Mouse (Mus musculus): ENCODE data around the gene Mrps6.

The Mrps6 gene

DNA sequence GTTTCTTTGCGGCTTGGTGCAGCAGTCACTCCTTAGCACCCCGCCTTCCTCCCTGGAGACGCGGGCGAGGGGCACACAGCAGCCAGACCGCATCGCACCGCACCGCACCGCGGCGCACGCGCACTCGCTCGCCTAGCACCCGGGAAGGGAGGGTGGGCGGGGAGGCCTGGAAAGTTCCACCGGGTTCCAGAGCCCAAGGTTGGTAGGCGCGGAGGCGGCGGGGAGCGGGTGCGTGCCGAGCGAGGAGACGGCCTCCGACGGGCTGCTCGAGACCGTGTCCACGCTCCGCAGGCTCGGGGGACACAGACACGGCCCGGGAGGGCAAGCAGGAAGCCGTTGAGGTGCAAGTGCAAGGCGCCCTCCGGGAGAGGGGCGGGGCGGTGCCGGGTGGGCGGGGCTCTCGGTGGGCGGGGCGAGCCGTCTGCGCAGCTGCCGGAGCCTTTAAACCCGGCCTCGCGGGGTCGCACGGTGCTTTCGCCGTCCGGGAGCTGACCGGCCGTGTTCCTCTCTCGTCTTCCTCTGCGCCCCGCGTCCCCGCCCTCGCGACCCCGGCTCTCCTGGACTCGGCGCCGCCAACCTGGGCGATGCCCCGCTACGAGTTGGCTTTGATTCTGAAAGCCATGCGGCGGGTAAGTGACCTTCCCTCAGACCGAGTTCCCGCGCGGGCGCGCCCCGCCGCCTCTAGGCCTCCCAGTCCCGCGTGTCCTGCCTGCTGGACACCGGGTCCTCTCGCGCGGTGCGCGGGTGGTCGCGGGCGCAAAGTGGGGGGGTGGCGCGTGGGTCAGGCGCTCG lies at the start of gene Mrps6, which contains the start of the genes Gm49711 and Slc5a3:
Mrps6 (plus strand) TSS at position 419 of the 792 bp plus-strand sequence.
Gm49711 (plus strand) TSS at position 465 of the 792 bp plus-strand sequence.
Slc5a3 (plus strand) TSS at position 471 of the 792 bp plus-strand sequence.
- DNase-seq (ENCODE audit: low read depth, low spot score) = peak; percentile 92

GRCm38 (mm10) chr16:92009586-92009985 lies 48.5 kb upstream of the Mrps6 start:
- no peak for DNase-seq (ENCODE audit: low read depth, low spot score)

- no peak for DNase-seq (ENCODE audit: low read depth, low spot score)
Observed at GRCm38 (mm10) chr16:92016792-92017191, 41.3 kb upstream of the Mrps6 start.

DNA sequence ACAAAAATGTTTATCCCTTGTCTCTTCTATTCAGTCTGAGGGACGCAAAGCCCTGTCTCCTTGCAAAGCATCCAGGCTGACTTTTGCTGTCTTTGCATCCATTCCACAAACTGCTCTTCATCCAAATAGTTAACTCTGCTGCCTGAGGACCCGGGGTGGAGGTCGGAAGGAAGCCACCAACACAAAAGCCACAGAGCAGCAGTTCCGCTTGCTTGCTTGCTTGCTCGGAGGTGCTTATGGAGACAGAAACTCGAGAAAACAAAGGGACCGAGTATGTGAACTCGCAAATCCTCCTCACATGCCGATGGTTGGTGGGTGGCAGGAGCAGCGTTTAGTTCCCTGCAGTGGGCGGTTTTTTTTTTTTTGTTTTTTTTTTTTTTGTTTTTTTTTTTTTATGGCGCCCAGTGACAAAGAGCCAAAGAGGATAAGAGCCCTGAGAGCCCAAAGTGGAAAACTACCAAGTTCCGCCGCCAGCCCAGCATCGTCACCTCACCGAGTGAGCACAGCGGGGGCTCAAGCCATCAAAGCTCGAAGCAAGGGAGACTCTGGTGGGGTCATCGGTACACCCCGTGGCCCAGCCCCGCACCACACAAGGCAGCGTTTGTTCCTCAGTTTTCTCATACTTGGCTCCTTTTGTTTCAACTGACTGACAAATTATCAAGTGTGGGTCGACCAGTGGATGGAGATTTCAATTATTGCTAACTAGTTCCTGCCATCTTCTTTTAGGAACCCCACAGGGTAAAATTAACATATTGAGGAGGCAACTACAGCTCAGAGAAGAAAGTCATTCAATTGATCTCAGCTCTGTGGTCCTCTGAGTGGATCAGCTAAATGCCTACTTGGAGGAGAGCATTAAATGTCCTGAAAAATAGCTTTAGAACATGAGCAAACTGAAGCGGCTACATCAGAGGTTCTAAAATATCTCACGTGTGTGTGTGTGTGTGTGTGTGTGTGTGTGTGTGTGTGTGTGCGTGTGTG lies 38.6 kb upstream of the Mrps6 start:
- DNase-seq (ENCODE audit: low read depth, low spot score) = peak; percentile 67

- DNase-seq (ENCODE audit: low read depth, low spot score) = no peak
Observed at GRCm38 (mm10) chr16:92021656-92022400, 36.2 kb upstream of the Mrps6 start.

DNA sequence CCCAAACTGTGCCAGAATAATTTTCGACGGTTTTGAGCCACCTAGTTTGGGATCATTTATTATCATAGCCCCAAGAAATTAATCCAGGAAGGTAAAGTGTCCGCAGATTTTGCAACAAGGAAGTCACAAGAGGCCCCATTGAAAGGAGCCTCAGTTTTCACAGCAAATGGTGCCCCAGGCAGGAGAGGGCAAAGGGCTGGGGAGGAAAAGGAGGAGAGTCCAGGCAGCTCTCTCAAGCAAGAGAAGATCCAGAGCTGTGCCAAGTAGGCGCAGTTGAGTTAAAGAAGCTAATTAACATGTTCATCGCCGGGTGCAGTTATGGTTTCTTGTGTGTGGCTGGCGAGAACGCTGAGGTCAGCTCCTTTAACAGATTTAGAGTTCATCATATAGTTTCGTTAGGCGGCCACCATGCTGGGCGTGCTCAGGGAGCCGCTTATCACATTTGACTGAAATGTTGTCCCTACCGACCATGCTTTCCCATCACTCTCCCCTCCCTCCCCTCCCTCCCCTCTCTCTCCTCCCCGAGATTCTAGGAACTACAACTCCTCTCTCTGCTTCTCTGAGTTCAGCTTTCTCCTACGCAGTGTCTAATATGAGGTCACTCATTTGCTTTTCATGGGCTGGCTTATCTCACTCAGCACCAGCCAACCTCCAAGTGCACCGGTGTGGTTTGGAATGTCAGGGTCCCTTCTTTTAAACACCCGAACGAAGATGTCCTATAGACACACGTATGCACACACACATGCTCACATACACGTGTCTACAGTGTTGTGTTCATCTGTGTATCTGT lies 35.4 kb upstream of the Mrps6 start:
- DNase-seq (ENCODE audit: low read depth, low spot score) = no peak

DNA sequence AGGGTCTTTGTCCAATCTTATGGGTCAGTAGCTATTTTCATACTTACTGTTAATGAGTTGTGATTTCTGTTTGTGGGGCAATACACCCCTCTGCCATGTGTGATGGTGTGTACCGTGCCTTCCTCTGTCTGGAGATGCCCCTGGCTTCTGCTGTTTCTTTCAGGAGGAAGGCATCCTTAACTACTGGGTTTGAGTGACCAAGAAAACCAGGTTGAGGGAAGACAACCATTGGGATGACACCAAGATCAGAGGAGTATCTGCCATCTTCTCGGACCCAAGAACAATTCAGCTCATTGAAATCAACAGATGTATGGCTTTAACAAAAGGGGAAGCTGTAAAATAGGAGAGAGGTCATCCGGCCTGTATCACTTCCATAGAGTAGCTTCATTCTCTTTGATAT lies 24.8 kb upstream of the Mrps6 start:
- no peak for DNase-seq (ENCODE audit: low read depth, low spot score)

DNA sequence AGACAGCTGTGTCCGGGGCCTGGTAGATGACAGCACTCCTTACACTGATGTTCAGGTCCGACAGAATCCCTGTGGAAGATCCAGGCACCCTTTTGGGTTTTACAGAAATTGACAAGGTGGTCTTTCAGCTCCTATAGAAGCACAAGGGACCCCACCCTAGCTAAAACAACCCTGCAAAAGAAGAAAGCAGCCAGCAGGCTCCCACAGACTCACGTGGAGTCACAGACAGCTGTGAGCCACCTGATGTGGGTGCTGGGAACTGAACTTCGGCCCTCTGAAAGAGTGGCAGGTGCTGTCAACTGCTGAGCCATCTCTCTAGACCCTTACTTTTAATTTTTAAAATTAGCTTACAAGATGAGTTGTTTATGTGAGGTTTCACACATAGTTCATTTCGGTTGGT lies 23.4 kb upstream of the Mrps6 start:
- no peak for DNase-seq (ENCODE audit: low read depth, low spot score)

GRCm38 (mm10) chr16:92036701-92037100 lies 21.4 kb upstream of the Mrps6 start:
- no peak for DNase-seq (ENCODE audit: low read depth, low spot score)

GRCm38 (mm10) chr16:92037891-92038607 lies 20.0 kb upstream of the Mrps6 start:
- no peak for DNase-seq (ENCODE audit: low read depth, low spot score)

GRCm38 (mm10) chr16:92039421-92039820 lies 18.6 kb upstream of the Mrps6 start:
- DNase-seq (ENCODE audit: low read depth, low spot score) = no peak

DNA sequence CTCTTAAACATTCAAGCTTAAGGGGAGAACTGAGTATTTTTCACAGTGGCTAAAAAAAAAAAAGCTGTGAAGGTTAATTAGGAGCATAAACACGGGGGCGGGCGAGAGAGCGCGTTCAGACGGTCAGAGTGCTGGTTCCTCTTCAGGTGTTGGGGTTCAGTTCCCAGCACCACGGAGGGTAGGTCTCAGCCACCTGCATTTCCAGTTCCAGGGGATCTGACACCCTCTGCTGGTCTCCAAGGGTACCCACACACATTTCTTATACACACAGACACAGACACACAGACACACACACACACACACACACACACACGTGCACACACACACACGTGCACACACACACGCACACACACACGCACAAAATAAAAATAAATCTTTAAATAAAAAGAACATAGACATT lies 18.1 kb upstream of the Mrps6 start:
- DNase-seq (ENCODE audit: low read depth, low spot score) = no peak

DNA sequence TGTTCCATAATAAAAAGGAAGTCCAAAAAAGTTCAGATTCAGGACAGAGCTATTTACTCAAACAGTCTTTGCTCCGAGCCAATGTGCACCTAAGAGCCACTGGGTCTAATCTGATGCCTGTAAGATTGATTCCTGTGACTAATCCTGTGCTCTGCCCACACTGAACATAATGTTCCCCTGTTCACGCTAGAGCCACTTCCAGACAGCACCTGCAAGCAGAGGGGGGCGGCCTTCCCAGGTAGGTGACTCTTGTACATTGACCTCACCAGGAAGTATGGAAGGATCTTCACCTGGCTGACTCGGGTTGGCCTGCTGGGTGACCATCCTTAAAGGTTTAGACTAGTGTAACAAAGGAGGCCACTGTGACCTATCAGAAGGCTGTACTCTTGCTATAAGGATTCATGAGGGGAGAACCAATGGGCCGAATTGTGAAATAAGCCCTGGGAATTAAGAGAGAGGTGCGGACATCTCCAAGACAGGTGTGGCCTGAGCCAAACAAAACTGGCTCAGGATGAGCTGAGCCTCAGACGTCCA lies 6.2 kb upstream of the Mrps6 start:
- DNase-seq (ENCODE audit: low read depth, low spot score) = no peak

DNA sequence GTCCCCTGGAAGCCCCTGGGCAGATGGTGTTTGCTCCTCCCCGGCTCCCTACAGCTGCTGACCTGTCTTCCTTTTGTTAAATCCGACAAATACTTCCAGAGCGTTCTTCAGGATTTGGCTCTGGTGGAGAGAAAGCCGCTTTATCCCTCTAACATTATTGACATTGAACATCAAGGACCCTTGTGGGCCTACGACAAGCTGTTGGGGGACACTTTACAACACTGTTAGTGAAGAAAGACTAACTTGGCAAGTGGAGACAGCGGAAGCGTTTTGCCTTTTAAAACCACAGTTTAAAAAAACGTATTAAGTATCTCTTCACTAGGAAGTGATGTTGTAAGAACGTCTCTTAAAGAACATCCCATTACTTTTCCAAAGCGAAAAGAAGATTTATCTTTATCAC lies 5.5 kb upstream of the Mrps6 start:
- DNase-seq (ENCODE audit: low read depth, low spot score) = no peak

- DNase-seq (ENCODE audit: low read depth, low spot score) = no peak
Observed at GRCm38 (mm10) chr16:92056711-92057110, 1.4 kb upstream of the Mrps6 start.

DNA sequence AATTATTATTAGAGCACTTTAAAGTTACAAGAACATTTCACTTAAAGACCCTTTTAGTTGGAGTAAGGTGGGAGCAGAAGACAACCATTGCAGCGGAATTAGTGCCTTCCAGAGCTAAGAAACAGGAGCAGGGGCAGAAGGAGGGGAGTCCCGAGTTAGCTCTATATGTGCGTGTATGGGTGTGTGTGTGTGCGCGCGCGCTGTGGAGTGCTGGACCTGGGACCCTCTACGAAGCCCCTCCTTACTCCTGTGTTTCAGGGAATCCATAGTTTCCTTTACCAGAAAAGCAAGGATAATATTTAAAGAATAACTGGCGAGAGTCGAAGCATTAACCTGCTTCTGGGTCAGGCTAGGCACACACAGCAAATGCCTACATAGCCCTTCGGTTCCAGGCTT lies 616 bp upstream of the Mrps6 start:
- no peak for DNase-seq (ENCODE audit: low read depth, low spot score)

- peak; percentile 21 for DNase-seq (ENCODE audit: low read depth, low spot score)
Observed at GRCm38 (mm10) chr16:92058644-92059620, 862 bp downstream of the Mrps6 start.

DNA sequence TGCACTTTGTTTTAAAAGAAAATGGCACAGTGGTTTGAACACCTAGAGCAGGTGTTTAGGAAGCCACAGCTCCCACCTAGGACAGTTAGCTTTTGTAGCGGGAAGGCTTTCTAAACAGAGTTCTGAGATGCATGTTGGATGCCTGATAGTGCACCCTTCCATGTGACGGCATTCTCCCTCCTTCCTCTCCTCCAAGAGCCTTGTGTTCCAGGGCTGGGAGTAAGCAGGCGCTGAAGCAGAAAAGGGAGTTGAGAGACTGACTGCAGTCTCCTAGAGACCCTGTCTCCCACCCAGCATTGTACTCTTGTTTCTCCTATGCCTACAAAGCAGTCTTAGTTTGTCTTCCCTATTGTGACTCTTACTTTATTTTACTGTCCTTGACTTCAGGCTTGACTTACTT lies 2.1 kb downstream of the Mrps6 start:
- DNase-seq (ENCODE audit: low read depth, low spot score) = peak; percentile 21

DNA sequence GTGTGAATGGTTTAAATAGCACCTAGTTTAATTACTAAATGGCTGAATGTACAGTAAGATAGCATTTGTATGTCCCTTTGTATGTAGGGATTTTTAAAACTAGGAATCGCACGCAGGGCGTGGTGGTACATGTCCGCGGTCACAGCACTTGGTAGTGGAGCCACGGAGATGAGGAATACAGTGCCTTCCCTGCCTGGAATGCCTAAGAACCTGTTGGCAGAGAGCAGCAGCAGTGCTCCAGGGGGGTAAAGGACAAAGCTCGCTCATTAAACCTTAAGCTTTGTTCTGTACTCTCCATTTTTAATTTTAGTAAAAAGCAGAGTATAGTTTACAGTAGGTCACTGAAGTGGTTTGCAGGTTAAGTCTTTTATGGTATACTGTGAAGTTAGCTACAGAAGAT lies 3.5 kb downstream of the Mrps6 start:
- DNase-seq (ENCODE audit: low read depth, low spot score) = no peak
